Mouse (Mus musculus) cerebellum, adult 2 months (tissue): Measurements from ENCODE around the gene Nags. TPM values are rescaled to one million over a fixed set of nuclear protein-coding genes. Genes with fewer than 3 reads are reported as not detected.

Experiments used
- DNase-seq, 2 experiments: peaks; one replicate each; pipeline ENCODE4 v3.0.0; 2021
- H3K27ac ChIP-seq: fragments of 200-500 bp; 2 replicates; pipeline ENCODE4 v1.5.1; 2012; ENCODE audit warnings: low read length, control low read depth, inconsistent platforms; ENCODE audit not compliant: insufficient read depth
- H3K27me3 ChIP-seq: fragments of 200-500 bp; 2 replicates; pipeline ENCODE4 v1.6.1; 2012; ENCODE audit warnings: inconsistent platforms, mild to moderate bottlenecking, low read length, moderate library complexity; ENCODE audit not compliant: control insufficient read depth, insufficient read depth
- H3K4me1 ChIP-seq: fragments of 200-500 bp; 2 replicates; pipeline ENCODE4 v1.6.1; 2011; ENCODE audit warnings: low read length; ENCODE audit not compliant: control insufficient read depth, insufficient read depth
- H3K4me3 ChIP-seq: fragments of 200-500 bp; replicated peaks from 2 replicates; pipeline ENCODE3; 2011; ENCODE audit warnings: mild to moderate bottlenecking, low read depth, low read length, control low read depth; ENCODE audit not compliant: insufficient read depth
- CTCF ChIP-seq: fragments of 200-500 bp; IDR thresholded peaks from 2 replicates; pipeline ENCODE4 v1.5.1; 2011; ENCODE audit warnings: low read depth, mild to moderate bottlenecking, control low read depth, low read length, moderate library complexity, borderline replicate concordance; ENCODE audit not compliant: insufficient read depth
- POLR2A ChIP-seq: fragments of 200-500 bp; IDR thresholded peaks from 2 replicates; pipeline ENCODE4 v1.6.1; 2011; ENCODE audit warnings: low read length, control low read depth, borderline replicate concordance; ENCODE audit not compliant: insufficient read depth
- WGBS: fragments of 180-500 bp; shearing (Covaris S2); methylation state at CpG from one replicate; pipeline ENCODE4 v1.1.7; 2018; 5-methylcytosine and 5-hydroxymethylcytosine counted together
- polyA plus RNA-seq: library from polyadenylated mRNA; depleted of rRNA; stranded (reverse); fragments of >200 nt; gene quantifications from 2 replicates; pipeline ENCODE4 v1.2.3, GENCODE M21; 2012

Gene Nags
- polyA plus RNA-seq, 1 experiment, result not detected

- no peak overlapping the region for H3K4me3 ChIP-seq
- peak; percentile 58 to 78 for DNase-seq
- H3K27ac ChIP-seq, result peak overlapping the region; percentile 28; the same call in 1 of the 2 replicates
- TF ChIP-seq CTCF (no peak), POLR2A (no peak)
- peaks cover 30% of the 10 kb centered on the region for H3K4me1 ChIP-seq
- H3K27me3 ChIP-seq, result no peaks in the 10 kb centered on the region
- WGBS, result 18% methylated on average over 6 of the region's 6 CpGs
Measured at GRCm38 (mm10) chr11:102165971-102166722, 20.8 kb downstream of the Nags start.

GRCm38 (mm10) chr11:102167539-102167938, 22.2 kb downstream of the Nags start:
- peaks cover 30% of the 10 kb centered on the region for H3K4me1 ChIP-seq
- no peak overlapping the region for H3K4me3 ChIP-seq
- WGBS, result 23% methylated on average over 5 of the region's 5 CpGs
- H3K27ac ChIP-seq, result no peak overlapping the region
- peak; percentile 38 to 66 for DNase-seq
- no peaks in the 10 kb centered on the region for H3K27me3 ChIP-seq
- TF ChIP-seq POLR2A, result no peak
- no peak for TF ChIP-seq CTCF

GRCm38 (mm10) chr11:102168689-102169088, 23.4 kb downstream of the Nags start:
- TF ChIP-seq CTCF (no peak), POLR2A (no peak)
- no peak for DNase-seq
- 90% methylated on average over 5 of the region's 5 CpGs for WGBS

GRCm38 (mm10) chr11:102179836-102180235, 34.5 kb downstream of the Nags start:
- no peak for TF ChIP-seq CTCF
- no peak for TF ChIP-seq POLR2A
- Histone ChIP-seq H3K27me3 (no peaks in the 10 kb centered on the region), H3K4me1 (peaks cover 6% of the 10 kb centered on the region), H3K4me3 (no peak overlapping the region), H3K27ac (no peak overlapping the region)
- no peak for DNase-seq

More at GRCm38 (mm10) chr11:102168689-102169088, 23.4 kb downstream of the Nags start:
- Histone ChIP-seq H3K4me1 (peaks cover 30% of the 10 kb centered on the region), H3K27ac (no peak overlapping the region), H3K27me3 (no peaks in the 10 kb centered on the region), H3K4me3 (no peak overlapping the region)

GRCm38 (mm10) chr11:102184253-102184645, 38.9 kb downstream of the Nags start:
- Histone ChIP-seq H3K4me1 (peaks cover 5% of the 10 kb centered on the region; the same call in 1 of the 2 replicates), H3K27ac (0 out of 2 replicates have a peak overlapping the region, but pooled peaks have one; percentile 37), H3K27me3 (no peaks in the 10 kb centered on the region), H3K4me3 (peak overlapping the region; percentile 86)
- TF ChIP-seq CTCF (no peak), POLR2A (no peak)
- no peak for DNase-seq
- WGBS, result 1% methylated on average over 7 of the region's 7 CpGs

- H3K4me3 ChIP-seq, result peak within 1 kb of the TSS; percentile 86
- peak; percentile 94 to 97 for DNase-seq
- TF ChIP-seq CTCF (no peak), POLR2A (peak; percentile 70)
- H3K27ac ChIP-seq, result peak within 1 kb of the TSS; percentile 88
- H3K4me1 ChIP-seq, result peaks cover 5% of the 10 kb centered on the region; the same call in 1 of the 2 replicates
- H3K27me3 ChIP-seq, result no peaks in the 10 kb centered on the region
- 1% methylated on average over 68 of the region's 70 CpGs for WGBS
Measured at GRCm38 (mm10) chr11:102184646-102185495, 39.6 kb downstream of the Nags start, which contains the start of gene Lsm12. Gene Lsm12, minus strand, starts transcription at chr11:102185296.

GRCm38 (mm10) chr11:102185677-102186076, 40.4 kb downstream of the Nags start:
- Histone ChIP-seq H3K27ac (no peak overlapping the region), H3K27me3 (no peaks in the 10 kb centered on the region), H3K4me1 (peaks cover 6% of the 10 kb centered on the region; the same call in 1 of the 2 replicates), H3K4me3 (peak overlapping the region; percentile 86)
- 41% methylated on average over 3 of the region's 3 CpGs for WGBS
- TF ChIP-seq CTCF, result no peak
- TF ChIP-seq POLR2A, result no peak
- DNase-seq, result no peak
